Mouse (Mus musculus) hindbrain, embryonic 12.5 days (tissue): ENCODE data around the gene Ube2a. TPM values are rescaled to one million over a fixed set of nuclear protein-coding genes. Genes with fewer than 3 reads are reported as not detected.
A peak's percentile ranks its signal among the peaks of the same experiment; 100 is the strongest.

Experiments
- ATAC-seq: fragments of 200-750 bp; cut with Nextera tagmentation; 2 replicates; pipeline ENCODE4 v1.8.0; 2017; ENCODE audit warnings: moderate TSS enrichment; ENCODE audit not compliant: low FRiP score
- H3K27ac ChIP-seq: fragments of 300-500 bp; sonication (generic); 2 replicates; pipeline ENCODE4 v1.5.1; 2016; ENCODE audit warnings: mild to moderate bottlenecking
- H3K27me3 ChIP-seq: fragments of 300-500 bp; sonication (generic); 2 replicates; pipeline ENCODE4 v1.6.1; 2016; ENCODE audit warnings: mild to moderate bottlenecking
- H3K36me3 ChIP-seq: fragments of 300-500 bp; sonication (generic); 2 replicates; pipeline ENCODE4 v1.6.1; 2016; ENCODE audit warnings: mild to moderate bottlenecking
- H3K4me1 ChIP-seq: fragments of 300-500 bp; sonication (generic); 2 replicates; pipeline ENCODE4 v1.6.1; 2016
- H3K4me2 ChIP-seq: fragments of 300-500 bp; sonication (generic); replicated peaks from 2 replicates; pipeline ENCODE4 v1.6.1; 2016; ENCODE audit warnings: mild to moderate bottlenecking
- H3K4me3 ChIP-seq: fragments of 300-500 bp; sonication (generic); 2 replicates; pipeline ENCODE4 v1.5.1; 2016; ENCODE audit warnings: mild to moderate bottlenecking
- H3K9ac ChIP-seq: fragments of 300-500 bp; sonication (generic); 2 replicates; pipeline ENCODE4 v1.6.1; 2016; ENCODE audit warnings: mild to moderate bottlenecking, moderate library complexity
- H3K9me3 ChIP-seq: fragments of 300-500 bp; sonication (generic); replicated peaks from 2 replicates; pipeline ENCODE4 v1.6.1; 2016; ENCODE audit warnings: mild to moderate bottlenecking
- WGBS: fragments of 180-500 bp; shearing (Covaris S2); methylation state at CpG from one replicate; pipeline ENCODE4 v1.1.7; 2016; 5-methylcytosine and 5-hydroxymethylcytosine counted together
- polyA plus RNA-seq: library from polyadenylated mRNA; unstranded; fragments of >200 nt; fragmentation: Nextera tagmentation; extraction: Ambion mirVana; gene quantifications from 2 replicates; pipeline ENCODE4 v1.2.1, GENCODE M21; 2016

Gene Ube2a
- polyA plus RNA-seq, result 109 and 111 TPM in 2 replicates

GRCm38 (mm10) chrX:36873765-36874164 lies at the start of gene Ube2a, which contains the start of gene C330007P06Rik:
Ube2a (plus strand) TSS chrX:36873900.
C330007P06Rik (minus strand) TSS chrX:36874111.
- peak within 1 kb of the TSS; percentile 80 for H3K9ac ChIP-seq
- 0 out of 2 replicates have a peak, but pooled peaks cover 4% of the 10 kb centered on the region for H3K9me3 ChIP-seq
- H3K27me3 ChIP-seq, result no peaks in the 10 kb centered on the region
- H3K4me3 ChIP-seq, result peak within 1 kb of the TSS; percentile 58
- peak within 1 kb of the TSS; percentile 84 for H3K27ac ChIP-seq
- peak within 1 kb of the TSS; percentile 59 for H3K4me2 ChIP-seq
- 0 out of 2 replicates have a peak, but pooled peaks cover 4% of the 10 kb centered on the region for H3K4me1 ChIP-seq
- ATAC-seq, result peak; percentile 43
- 21% methylated on average over 8 of the region's 8 CpGs for WGBS
- no peaks in the 10 kb centered on the region for H3K36me3 ChIP-seq

- H3K4me1 ChIP-seq, result no peaks in the 10 kb centered on the region; the same call in 1 of the 2 replicates
- H3K4me2 ChIP-seq, result no peak overlapping the region
- H3K4me3 ChIP-seq, result no peak overlapping the region
- H3K36me3 ChIP-seq, result no peaks in the 10 kb centered on the region
- H3K27me3 ChIP-seq, result no peaks in the 10 kb centered on the region
- H3K27ac ChIP-seq, result no peak overlapping the region
- no peak overlapping the region for H3K9ac ChIP-seq
- H3K9me3 ChIP-seq, result no peaks in the 10 kb centered on the region
- no peak for ATAC-seq
- WGBS, result 86% methylated on average over 10 of the region's 10 CpGs
These were observed 49.6 kb upstream of the Ube2a start for GRCm38 (mm10) chrX:36823932-36824711.

- no peak for ATAC-seq
- Histone ChIP-seq H3K27ac (no peak overlapping the region), H3K9ac (no peak overlapping the region), H3K9me3 (no peaks in the 10 kb centered on the region), H3K4me1 (no peaks in the 10 kb centered on the region), H3K36me3 (no peaks in the 10 kb centered on the region), H3K4me3 (no peak overlapping the region), H3K4me2 (no peak overlapping the region), H3K27me3 (no peaks in the 10 kb centered on the region)
- 56% methylated on average over 2 of the region's 2 CpGs for WGBS
These were observed 48.7 kb upstream of the Ube2a start for GRCm38 (mm10) chrX:36825032-36825431.

- no peak overlapping the region for H3K9ac ChIP-seq
- no peaks in the 10 kb centered on the region for H3K4me1 ChIP-seq
- no peaks in the 10 kb centered on the region for H3K36me3 ChIP-seq
- H3K9me3 ChIP-seq, result no peaks in the 10 kb centered on the region
- no peaks in the 10 kb centered on the region for H3K27me3 ChIP-seq
- 89% methylated on average over 4 of the region's 5 CpGs for WGBS
- no peak overlapping the region for H3K4me3 ChIP-seq
- H3K27ac ChIP-seq, result no peak overlapping the region
- H3K4me2 ChIP-seq, result no peak overlapping the region
- ATAC-seq, result no peak
These were observed 46.8 kb upstream of the Ube2a start for GRCm38 (mm10) chrX:36826873-36827272.

- H3K4me2 ChIP-seq, result no peak overlapping the region
- H3K27me3 ChIP-seq, result no peaks in the 10 kb centered on the region
- 34% methylated on average over 5 of the region's 5 CpGs for WGBS
- no peaks in the 10 kb centered on the region for H3K4me1 ChIP-seq
- H3K4me3 ChIP-seq, result no peak overlapping the region
- no peak overlapping the region for H3K27ac ChIP-seq
- no peak for ATAC-seq
- H3K9ac ChIP-seq, result no peak overlapping the region
- no peaks in the 10 kb centered on the region for H3K36me3 ChIP-seq
- no peaks in the 10 kb centered on the region for H3K9me3 ChIP-seq
These were observed 43.4 kb upstream of the Ube2a start for GRCm38 (mm10) chrX:36830271-36830670.

GRCm38 (mm10) chrX:36831632-36832031 lies 42.1 kb upstream of the Ube2a start:
- Histone ChIP-seq H3K9me3 (no peaks in the 10 kb centered on the region), H3K27me3 (no peaks in the 10 kb centered on the region), H3K9ac (no peak overlapping the region), H3K4me1 (no peaks in the 10 kb centered on the region), H3K36me3 (no peaks in the 10 kb centered on the region), H3K27ac (no peak overlapping the region), H3K4me3 (no peak overlapping the region), H3K4me2 (no peak overlapping the region)
- WGBS, result 83% methylated on average over 4 of the region's 4 CpGs
- no peak for ATAC-seq

GRCm38 (mm10) chrX:36833397-36834084 lies 40.2 kb upstream of the Ube2a start:
- no peaks in the 10 kb centered on the region for H3K27me3 ChIP-seq
- no peaks in the 10 kb centered on the region for H3K4me1 ChIP-seq
- WGBS, result 20% methylated on average over 19 of the region's 19 CpGs
- H3K9ac ChIP-seq, result 0 out of 2 replicates have a peak overlapping the region, but pooled peaks have one; percentile 38
- H3K4me3 ChIP-seq, result peak overlapping the region; percentile 25
- H3K9me3 ChIP-seq, result no peaks in the 10 kb centered on the region
- peak overlapping the region; percentile 48 for H3K4me2 ChIP-seq
- peak overlapping the region; percentile 57; the same call in 1 of the 2 replicates for H3K27ac ChIP-seq
- no peaks in the 10 kb centered on the region for H3K36me3 ChIP-seq
- peak; percentile 64 for ATAC-seq

GRCm38 (mm10) chrX:36837069-36837676 lies 36.5 kb upstream of the Ube2a start:
- Histone ChIP-seq H3K4me3 (no peak overlapping the region), H3K36me3 (no peaks in the 10 kb centered on the region), H3K9ac (no peak overlapping the region), H3K9me3 (no peaks in the 10 kb centered on the region), H3K27me3 (no peaks in the 10 kb centered on the region), H3K4me2 (no peak overlapping the region), H3K27ac (no peak overlapping the region), H3K4me1 (no peaks in the 10 kb centered on the region)
- no peak for ATAC-seq
- WGBS, result 73% methylated on average over 6 of the region's 6 CpGs

- Histone ChIP-seq H3K4me2 (no peak overlapping the region), H3K9me3 (no peaks in the 10 kb centered on the region), H3K9ac (no peak overlapping the region), H3K4me3 (no peak overlapping the region), H3K4me1 (no peaks in the 10 kb centered on the region), H3K27me3 (no peaks in the 10 kb centered on the region), H3K27ac (no peak overlapping the region), H3K36me3 (no peaks in the 10 kb centered on the region)
- ATAC-seq, result no peak
- WGBS, result 76% methylated on average over 7 of the region's 7 CpGs
These were observed 34.3 kb upstream of the Ube2a start for GRCm38 (mm10) chrX:36839391-36839790.

GRCm38 (mm10) chrX:36841698-36842097 lies 32.0 kb upstream of the Ube2a start:
- no peak overlapping the region for H3K27ac ChIP-seq
- no peak overlapping the region for H3K4me2 ChIP-seq
- H3K36me3 ChIP-seq, result no peaks in the 10 kb centered on the region
- no peak overlapping the region for H3K9ac ChIP-seq
- no peaks in the 10 kb centered on the region for H3K27me3 ChIP-seq
- H3K4me1 ChIP-seq, result no peaks in the 10 kb centered on the region
- no peak overlapping the region for H3K4me3 ChIP-seq
- no peak for ATAC-seq
- H3K9me3 ChIP-seq, result no peaks in the 10 kb centered on the region
- WGBS, result 86% methylated on average over 6 of the region's 6 CpGs

- Histone ChIP-seq H3K4me3 (no peak overlapping the region), H3K36me3 (no peaks in the 10 kb centered on the region), H3K27ac (no peak overlapping the region), H3K27me3 (no peaks in the 10 kb centered on the region), H3K9ac (no peak overlapping the region), H3K4me1 (no peaks in the 10 kb centered on the region), H3K4me2 (no peak overlapping the region), H3K9me3 (no peaks in the 10 kb centered on the region)
- 67% methylated on average over 4 of the region's 4 CpGs for WGBS
- no peak for ATAC-seq
These were observed 30.2 kb upstream of the Ube2a start for GRCm38 (mm10) chrX:36843346-36843990.

- ATAC-seq, result no peak
These were observed 26.5 kb upstream of the Ube2a start for GRCm38 (mm10) chrX:36847152-36847551.

More at GRCm38 (mm10) chrX:36847152-36847551, 26.5 kb upstream of the Ube2a start:
- no peaks in the 10 kb centered on the region for H3K4me1 ChIP-seq
- H3K27me3 ChIP-seq, result no peaks in the 10 kb centered on the region
- H3K27ac ChIP-seq, result no peak overlapping the region
- no peak overlapping the region for H3K4me2 ChIP-seq
- H3K4me3 ChIP-seq, result no peak overlapping the region
- no peak overlapping the region for H3K9ac ChIP-seq
- no peaks in the 10 kb centered on the region for H3K9me3 ChIP-seq
- 78% methylated on average over 1 of the region's 1 CpGs for WGBS
- H3K36me3 ChIP-seq, result no peaks in the 10 kb centered on the region
